8 mouse cellular contexts compared by ENCODE assay signal in genomic region chr1:72237007-72237775, GRCm38 (mm10). TPM values are rescaled to one million over a fixed set of nuclear protein-coding genes. Genes with fewer than 3 reads are reported as not detected.
DNase-seq lines count a peak whose midpoint lies in the region; ATAC-seq and TF ChIP-seq lines count a peak whose summit lies in the region.

No protein-coding gene starts in this region.

- no peak for TF ChIP-seq CTCF in kidney, adult 2 months (conservative IDR thresholded peaks at IDR 0.05; ENCODE audit: insufficient read depth, insufficient read length, low read depth, low read length)

- DNase-seq in adrenal gland, adult 2 months = peak; percentile 57
- DNase-seq in adrenal gland, postnatal 25 days = no peak
- peak; percentile 41 to 56 for DNase-seq in right cerebral cortex, adult 2 months (ENCODE audit: low spot score in 2 of 2)
- no peak for DNase-seq in right cerebral cortex, postnatal 25 days
- no peak for DNase-seq in forebrain, embryonic 14.5 days (ENCODE audit: low spot score)
- peak; percentile 69 for DNase-seq in kidney, adult 2 months
- peak; percentile 46 for DNase-seq in lung, postnatal 25 days (ENCODE audit: low spot score)
- DNase-seq in thymus, postnatal 25 days = peak; percentile 37

- 11% methylated on average over 10 of the region's 13 CpGs for WGBS in forebrain, embryonic 14.5 days
- WGBS in kidney, adult 2 months = 9% methylated on average over 13 of the region's 13 CpGs

- H3K9ac ChIP-seq in forebrain, embryonic 14.5 days (ENCODE audit: low read length) = no peak overlapping the region

- TF ChIP-seq POLR2A in kidney, adult 2 months (IDR thresholded peaks at IDR 0.05; ENCODE audit: low read depth, low read length) = no peak

- H3K4me3 ChIP-seq in forebrain, embryonic 14.5 days (ENCODE audit: low read depth, low read length) = 0 out of 2 replicates have a peak overlapping the region, but pooled peaks have one; percentile 15
- H3K4me3 ChIP-seq in kidney, adult 2 months (ENCODE audit: insufficient read depth, low read depth, low read length) = no peak overlapping the region

- no peak overlapping the region for H3K27ac ChIP-seq in forebrain, embryonic 14.5 days (ENCODE audit: low read depth, low read length)
- no peak overlapping the region for H3K27ac ChIP-seq in kidney, adult 2 months (ENCODE audit: insufficient read depth, low read depth, low read length)

- H3K27me3 ChIP-seq in forebrain, embryonic 14.5 days (replicated peaks; ENCODE audit: control insufficient read depth, insufficient read depth, low read length) = 0 out of 2 replicates have a peak, but pooled peaks cover 3% of the 10 kb centered on the region
- H3K27me3 ChIP-seq in kidney, adult 2 months (replicated peaks; ENCODE audit: control insufficient read depth, insufficient read depth, low read length) = no peaks in the 10 kb centered on the region

- peak overlapping the region; percentile 40 for H3K4me2 ChIP-seq in forebrain, embryonic 14.5 days (ENCODE audit: low read length)

- H3K9me3 ChIP-seq in forebrain, embryonic 14.5 days (replicated peaks; ENCODE audit: control insufficient read depth, low read length) = no peaks in the 10 kb centered on the region

- no peaks in the 10 kb centered on the region for H3K36me3 ChIP-seq in forebrain, embryonic 14.5 days (ENCODE audit: control insufficient read depth, insufficient read depth, low read length)
- no peaks in the 10 kb centered on the region for H3K36me3 ChIP-seq in kidney, adult 2 months (ENCODE audit: control insufficient read depth, insufficient read depth, low read length)

- ATAC-seq in forebrain, embryonic 14.5 days = no peak

- H3K4me1 ChIP-seq in forebrain, embryonic 14.5 days (ENCODE audit: control insufficient read depth, insufficient read depth, low read length) = no peaks in the 10 kb centered on the region
- no peaks in the 10 kb centered on the region; the same call in 1 of the 2 replicates for H3K4me1 ChIP-seq in kidney, adult 2 months (ENCODE audit: control insufficient read depth, insufficient read depth, low read length)

RNA-seq across cellular contexts. Expression of gene Mreg, which starts 25.1 kb away (rescaled TPM):
- 1 to 10 TPM; 1.8 to 2.9 TPM for total RNA-seq in adrenal gland, adult 2 months (2021)
- polyA plus RNA-seq in adrenal gland, adult 2 months (2012; rRNA removed) = 0.22 and 0.49 TPM in 2 replicates
- 1.2 and 1.3 TPM in 2 replicates for total RNA-seq in adrenal gland, postnatal 25 days (2021)
- polyA plus RNA-seq in forebrain, embryonic 14.5 days (2014; fragmentation: Nextera tagmentation; extraction: Ambion mirVana) = 1.2 and 1.6 TPM in 2 replicates
- polyA plus RNA-seq in kidney, adult 2 months (2012; rRNA removed) = 2.3 and 3.2 TPM in 2 replicates

RNA-seq across cellular contexts. Expression of gene Pecr, which starts 46.9 kb away (rescaled TPM):
- total RNA-seq in adrenal gland, adult 2 months (2021) = 10 to 100 TPM; 20.4 to 33.6 TPM
- polyA plus RNA-seq in adrenal gland, adult 2 months (2012; rRNA removed) = 6.6 and 7.0 TPM in 2 replicates
- 31.0 and 38.9 TPM in 2 replicates for total RNA-seq in adrenal gland, postnatal 25 days (2021)
- polyA plus RNA-seq in forebrain, embryonic 14.5 days (2014; fragmentation: Nextera tagmentation; extraction: Ambion mirVana) = 8.4 and 10.3 TPM in 2 replicates
- polyA plus RNA-seq in kidney, adult 2 months (2012; rRNA removed) = 215 and 254 TPM in 2 replicates

RNA-seq across cellular contexts. Expression of gene Tmem169, which starts 47.0 kb away (rescaled TPM):
- under 1 TPM; 0.66 to 0.75 TPM for total RNA-seq in adrenal gland, adult 2 months (2021)
- polyA plus RNA-seq in adrenal gland, adult 2 months (2012; rRNA removed) = 0.16 and 0.19 TPM in 2 replicates
- 0.71 and 1.1 TPM in 2 replicates for total RNA-seq in adrenal gland, postnatal 25 days (2021)
- 23.2 and 28.8 TPM in 2 replicates for polyA plus RNA-seq in forebrain, embryonic 14.5 days (2014; fragmentation: Nextera tagmentation; extraction: Ambion mirVana)
- polyA plus RNA-seq in kidney, adult 2 months (2012; rRNA removed) = 4.2 and 5.9 TPM in 2 replicates

Comparison
In these comparisons a context has a peak if more than half of its experiments do, and no peak if none do; other contexts are left out.
1. DNase-seq: peak in adrenal gland, adult 2 months (single experiment), right cerebral cortex, adult 2 months (2 of 2), kidney, adult 2 months (single experiment), lung, postnatal 25 days (single experiment) and thymus, postnatal 25 days (single experiment); none in adrenal gland, postnatal 25 days (single experiment), right cerebral cortex, postnatal 25 days (single experiment) and forebrain, embryonic 14.5 days (single experiment).
2. RNA of gene Pecr, which starts 46.9 kb away (polyA plus RNA-seq): 215 to 254 TPM in kidney, adult 2 months; 8.4 to 10.3 TPM in forebrain, embryonic 14.5 days and 6.6 to 7.0 TPM in adrenal gland, adult 2 months; every median in the first group is over 10 times any median in the second.